Mouse (Mus musculus) frontal cortex, postnatal 10 days (tissue): ENCODE measurements around the gene Pde10a.

Experiments
- DNase-seq, 2 experiments: peaks; one replicate each; pipeline ENCODE4 v3.0.0; 2022; ENCODE audit warnings: low spot score in 2 of 2, mixed read lengths in 1 of 2

Gene Pde10a

GRCm38 (mm10) chr17:9033511-9033910, 508.3 kb downstream of the Pde10a start:
- DNase-seq, result no peak

GRCm38 (mm10) chr17:9035561-9036348, 510.6 kb downstream of the Pde10a start:
- DNase-seq, result no peak
